Mouse (Mus musculus) ES-E14 (cell line): Measurements from ENCODE around the gene Dmac2. TPM values are rescaled to one million over a fixed set of nuclear protein-coding genes. Genes with fewer than 3 reads are reported as not detected.

Experiments used
- DNase-seq: peaks from one replicate; pipeline ENCODE4 v3.0.0-alpha.2; 2013; ENCODE audit warnings: low read depth, low spot score
- H3K27ac ChIP-seq: 2 replicates; pipeline ENCODE4 v1.5.1; 2012; ENCODE audit warnings: low read depth, mild to moderate bottlenecking, low read length, moderate library complexity, mixed read lengths; ENCODE audit not compliant: poor library complexity, insufficient read depth, severe bottlenecking
- H3K36me3 ChIP-seq: 2 replicates; pipeline ENCODE4 v1.6.1; 2012; ENCODE audit warnings: mild to moderate bottlenecking, low read length, moderate library complexity, mixed read lengths; ENCODE audit not compliant: control insufficient read depth, poor library complexity, insufficient read depth, severe bottlenecking
- H3K4me1 ChIP-seq, 2 experiments: fragments of 150-350 bp in 1 of 2; sonication (generic) in 1 of 2; 2 replicates each; pipeline ENCODE4 v1.6.1; 2012; ENCODE audit warnings: low read length in 2 of 2, mild to moderate bottlenecking in 1 of 2, mixed read lengths in 1 of 2; ENCODE audit not compliant: control insufficient read depth in 2 of 2, insufficient read depth in 2 of 2, poor library complexity in 1 of 2
- H3K4me3 ChIP-seq, 2 experiments: fragments of 150-350 bp in 1 of 2; sonication (generic) in 1 of 2; 2 replicates each; pipeline ENCODE4 v1.5.1; 2012; ENCODE audit warnings: low read length in 2 of 2, low read depth in 1 of 2, mild to moderate bottlenecking in 1 of 2, mixed read lengths in 1 of 2; ENCODE audit not compliant: insufficient read depth in 1 of 2, poor library complexity in 1 of 2, severe bottlenecking in 1 of 2
- H3K9ac ChIP-seq: 2 replicates; pipeline ENCODE4 v1.6.1; 2012; ENCODE audit warnings: low read depth, mild to moderate bottlenecking, low read length, mixed read lengths; ENCODE audit not compliant: poor library complexity, insufficient read depth, severe bottlenecking
- H3K9me3 ChIP-seq: fragments of 150-350 bp; sonication (generic); 2 replicates; pipeline ENCODE4 v1.6.1; 2012; ENCODE audit warnings: low read depth, mild to moderate bottlenecking, low read length; ENCODE audit not compliant: control insufficient read depth, insufficient read depth
- CHD2 ChIP-seq: IDR thresholded peaks from 2 replicates; pipeline ENCODE4 v1.6.1; 2014; ENCODE audit warnings: mild to moderate bottlenecking, low read depth, low read length, inconsistent platforms
- HCFC1 ChIP-seq: IDR thresholded peaks from 2 replicates; pipeline ENCODE4 v1.6.1; 2012; ENCODE audit warnings: low read length, inconsistent platforms, borderline replicate concordance; ENCODE audit not compliant: insufficient read depth
- MAFK ChIP-seq: IDR thresholded peaks from 2 replicates; pipeline ENCODE4 v1.6.1; 2014; ENCODE audit warnings: mild to moderate bottlenecking, low read depth, low read length, inconsistent platforms; ENCODE audit not compliant: insufficient read depth
- ZC3H11A ChIP-seq: IDR thresholded peaks from 2 replicates; pipeline ENCODE4 v1.6.1; 2012; ENCODE audit warnings: low read depth, mild to moderate bottlenecking, inconsistent platforms, low read length, borderline replicate concordance
- ZNF384 ChIP-seq: IDR thresholded peaks from 2 replicates; pipeline ENCODE4 v1.6.1; 2012; ENCODE audit warnings: low read depth, low read length, inconsistent platforms
- in situ Hi-C, 2 experiments: fragments of 600-800 bp; cut with MboI; formaldehyde crosslinking; loops; one replicate each; pipeline ENCODE4 v1.15.1; 2025; ENCODE audit warnings: low sequenced_read_pairs in 2 of 2, inconsistent platforms in 1 of 2; ENCODE audit not compliant: unreplicated experiment in 2 of 2
- total RNA-seq: library from RNA; depleted of rRNA; stranded (reverse); fragments of 300-350 nt; gene quantifications from 2 replicates; pipeline ENCODE4 v1.2.3, GENCODE M21; 2012

The Dmac2 gene
- total RNA-seq, 1 experiment, result 30.0 TPM

DNA sequence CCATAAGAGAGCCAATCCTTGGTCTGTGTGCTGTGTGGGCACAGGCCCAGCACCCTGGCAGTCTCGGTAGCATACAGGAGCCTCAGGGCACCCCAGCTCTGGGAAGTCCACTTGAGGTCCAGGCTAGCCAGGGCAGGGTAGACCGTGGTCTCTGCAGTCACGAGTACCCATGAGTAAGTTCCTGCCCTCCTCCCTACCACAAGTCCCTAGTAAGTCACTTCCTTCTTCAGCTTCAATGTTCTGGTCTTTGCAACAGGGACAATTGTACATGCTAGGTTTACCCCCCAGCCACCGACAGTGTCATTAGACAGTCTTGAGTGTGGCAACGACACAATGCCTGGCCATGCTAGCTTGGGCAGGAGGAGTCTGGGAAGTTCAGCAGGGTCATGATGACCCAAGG lies 13.5 kb downstream of the Dmac2 start:
- TF ChIP-seq MAFK (no peak), HCFC1 (no peak), ZNF384 (no peak), CHD2 (no peak), ZC3H11A (no peak)
- H3K9ac ChIP-seq, result no peak overlapping the region
- H3K9me3 ChIP-seq, result no peaks in the 10 kb centered on the region
- no peak overlapping the region for H3K27ac ChIP-seq
- DNase-seq, result no peak
- no peak overlapping the region for H3K4me3 ChIP-seq
- peaks cover 29% of the 10 kb centered on the region for H3K36me3 ChIP-seq
- peaks cover 0 to 6% of the 10 kb centered on the region in 2 experiments; a peak in 2 of 4 replicates for H3K4me1 ChIP-seq
- in situ Hi-C loops, result no loop called here

DNA sequence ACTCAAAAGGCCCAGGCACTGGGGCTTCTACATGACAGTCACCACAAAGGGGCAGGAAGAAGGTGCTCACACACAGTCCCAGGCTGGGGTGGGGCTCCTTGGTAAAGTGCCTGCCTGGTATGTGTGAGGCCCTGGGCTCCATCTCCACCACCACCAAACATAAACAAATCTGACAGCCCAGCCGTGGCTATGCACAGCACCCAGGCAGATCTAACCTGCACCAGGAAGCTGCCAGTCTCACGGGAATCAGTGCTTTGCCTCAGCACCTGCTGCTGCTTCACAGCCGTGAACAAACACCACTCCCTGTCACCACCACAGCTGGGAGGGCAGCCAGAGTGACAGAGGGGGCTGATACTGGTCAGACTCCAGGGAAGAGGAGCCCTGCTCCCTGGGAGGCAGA lies 17.2 kb downstream of the Dmac2 start:
- no peak overlapping the region for H3K9ac ChIP-seq
- no peaks in the 10 kb centered on the region for H3K4me1 ChIP-seq
- no peak for DNase-seq
- peaks cover 33% of the 10 kb centered on the region for H3K36me3 ChIP-seq
- TF ChIP-seq ZNF384, result no peak
- TF ChIP-seq HCFC1, result no peak
- TF ChIP-seq CHD2, result no peak
- no peak for TF ChIP-seq MAFK
- TF ChIP-seq ZC3H11A, result no peak
- H3K9me3 ChIP-seq, result no peaks in the 10 kb centered on the region
- in situ Hi-C loops, result no loop called here
- H3K4me3 ChIP-seq, result no peak overlapping the region
- H3K27ac ChIP-seq, result no peak overlapping the region

DNA sequence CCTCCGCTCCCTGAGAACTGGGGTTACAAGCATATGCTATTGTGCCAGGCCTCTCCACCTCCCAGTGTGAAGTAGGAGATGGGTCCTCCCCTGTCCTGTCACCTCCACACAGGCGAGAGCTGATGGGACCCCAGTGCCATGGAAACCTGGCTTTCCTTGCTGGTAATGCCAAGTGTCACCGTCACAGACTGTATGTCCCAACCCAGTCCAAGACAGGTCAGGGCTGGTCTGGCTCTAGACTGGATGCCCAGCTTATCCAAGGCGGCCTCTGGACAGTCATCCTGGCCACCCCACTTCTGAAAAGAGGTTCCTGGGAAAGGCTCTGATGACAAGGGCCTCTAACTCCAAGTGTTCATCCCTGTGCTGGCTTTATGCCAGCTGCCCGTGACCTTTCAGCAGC lies 17.9 kb downstream of the Dmac2 start:
- no peak for DNase-seq
- H3K4me3 ChIP-seq, result no peak overlapping the region
- in situ Hi-C loops, result no loop called here
- no peaks in the 10 kb centered on the region for H3K9me3 ChIP-seq
- peaks cover 34% of the 10 kb centered on the region for H3K36me3 ChIP-seq
- no peak overlapping the region for H3K27ac ChIP-seq
- no peak for TF ChIP-seq ZC3H11A
- TF ChIP-seq MAFK, result no peak
- no peak for TF ChIP-seq CHD2
- TF ChIP-seq HCFC1, result no peak
- no peak for TF ChIP-seq ZNF384
- no peaks in the 10 kb centered on the region for H3K4me1 ChIP-seq
- H3K9ac ChIP-seq, result no peak overlapping the region

DNA sequence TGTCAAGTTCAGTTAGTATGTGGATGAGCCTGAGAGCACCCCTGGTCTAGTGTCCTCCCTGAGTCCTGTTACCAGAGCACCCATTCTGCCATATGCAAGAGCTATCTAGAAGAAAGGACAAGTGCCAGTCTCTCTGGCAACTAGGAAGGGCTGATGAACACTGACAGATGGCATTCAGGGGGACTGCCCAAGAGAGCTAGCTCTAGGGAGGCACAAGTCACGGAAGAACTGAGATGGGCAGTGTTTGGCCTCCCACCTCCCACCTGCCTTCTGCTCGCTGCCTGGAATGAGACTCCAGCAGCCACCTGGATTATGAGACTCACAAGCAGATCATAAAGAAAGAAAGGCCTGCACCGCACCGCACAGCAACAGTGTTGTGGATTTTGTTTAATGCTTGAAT lies 20.5 kb downstream of the Dmac2 start:
- DNase-seq, result no peak
- in situ Hi-C loops, result no loop called here
- no peak overlapping the region for H3K9ac ChIP-seq

DNA sequence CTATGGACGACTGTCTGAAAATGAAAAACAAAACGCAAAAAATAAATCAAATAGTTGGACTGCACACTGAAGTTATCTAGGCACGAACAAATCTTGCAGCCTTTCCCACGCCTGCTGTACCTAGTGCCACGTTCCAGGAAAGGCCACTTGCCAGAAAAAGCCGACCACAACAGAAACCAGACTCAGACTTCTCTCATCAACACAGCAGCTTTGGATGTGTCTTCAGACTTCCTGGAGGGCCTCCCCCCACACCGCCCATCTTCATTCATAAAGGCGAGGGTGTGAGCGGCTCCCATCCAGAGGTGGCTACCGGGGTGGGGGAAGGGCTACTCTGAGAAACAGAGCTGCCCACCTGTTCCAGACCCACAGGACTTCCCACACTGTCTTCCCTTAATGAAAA lies 24.9 kb downstream of the Dmac2 start:
- peaks cover 10% of the 10 kb centered on the region; the same call in 1 of the 2 replicates for H3K36me3 ChIP-seq
- H3K4me1 ChIP-seq, result peaks cover 2 to 23% of the 10 kb centered on the region in 2 experiments; a peak in 3 of 4 replicates
- H3K27ac ChIP-seq, result no peak overlapping the region
- no peak overlapping the region for H3K4me3 ChIP-seq
- H3K9ac ChIP-seq, result no peak overlapping the region
- no peak for DNase-seq
- in situ Hi-C loops, result no loop called here
- H3K9me3 ChIP-seq, result no peaks in the 10 kb centered on the region
- TF ChIP-seq CHD2, result no peak
- TF ChIP-seq MAFK, result no peak
- TF ChIP-seq HCFC1, result no peak
- TF ChIP-seq ZNF384, result no peak
- no peak for TF ChIP-seq ZC3H11A

More for the DNA sequence above, 20.5 kb downstream of the Dmac2 start:
- Histone ChIP-seq H3K9me3 (no peaks in the 10 kb centered on the region), H3K27ac (no peak overlapping the region), H3K4me1 (peaks cover 2 to 9% of the 10 kb centered on the region in 2 experiments; a peak in 3 of 4 replicates), H3K4me3 (no peak overlapping the region), H3K36me3 (peaks cover 26% of the 10 kb centered on the region)
- no peak for TF ChIP-seq CHD2
- no peak for TF ChIP-seq ZC3H11A
- TF ChIP-seq ZNF384, result no peak
- TF ChIP-seq HCFC1, result no peak
- no peak for TF ChIP-seq MAFK
